In genomic region chr12:75817959-75818452, GRCm38 (mm10) we compare ENCODE assay signal across 8 mouse cellular contexts. TPM values are rescaled to one million over a fixed set of nuclear protein-coding genes. Genes with fewer than 3 reads are reported as not detected.
DNase-seq lines count a peak whose midpoint lies in the region; ATAC-seq lines count a peak whose summit lies in the region.

Gene Syne2 (plus strand): TSS chr12:75818134.

- peaks cover 14% of the 10 kb centered on the region for H3K4me1 ChIP-seq in intestine, embryonic 15.5 days (replicated peaks)
- H3K4me1 ChIP-seq in midbrain, embryonic 11.5 days (ENCODE audit: control insufficient read depth, insufficient read depth, low read length), result peaks cover 11% of the 10 kb centered on the region

- H3K4me2 ChIP-seq in intestine, embryonic 15.5 days (replicated peaks), result peak within 1 kb of the TSS; percentile 80
- H3K4me2 ChIP-seq in midbrain, embryonic 11.5 days, result peak within 1 kb of the TSS; percentile 85

- H3K27me3 ChIP-seq in intestine, embryonic 15.5 days (replicated peaks), result no peaks in the 10 kb centered on the region
- no peaks in the 10 kb centered on the region for H3K27me3 ChIP-seq in midbrain, embryonic 11.5 days (ENCODE audit: control insufficient read depth, insufficient read depth, low read length)

- peak; percentile 97 for ATAC-seq in intestine, embryonic 15.5 days
- ATAC-seq in midbrain, embryonic 11.5 days (ENCODE audit: low FRiP score), result peak; percentile 96

- H3K9me3 ChIP-seq in intestine, embryonic 15.5 days, result no peaks in the 10 kb centered on the region
- no peaks in the 10 kb centered on the region for H3K9me3 ChIP-seq in midbrain, embryonic 11.5 days (ENCODE audit: control insufficient read depth, low read length)

- WGBS in intestine, embryonic 15.5 days, result under 1% methylated on average over 54 of the region's 54 CpGs
- WGBS in midbrain, embryonic 11.5 days, result 0% methylated on average over 54 of the region's 54 CpGs

- H3K4me3 ChIP-seq in intestine, embryonic 15.5 days (replicated peaks), result peak within 1 kb of the TSS; percentile 95
- peak within 1 kb of the TSS; percentile 91 for H3K4me3 ChIP-seq in midbrain, embryonic 11.5 days (ENCODE audit: low read depth, low read length)

- peak; percentile 76 for DNase-seq in adrenal gland, adult 8-10 months
- peak; percentile 94 for DNase-seq in embryo, embryonic 11 days
- DNase-seq in gastrocnemius, postnatal 36 days, result peak; percentile 61 to 77
- DNase-seq in left cerebral cortex, postnatal 4 days, result peak; percentile 80
- peak; percentile 97 for DNase-seq in midbrain, embryonic 11.5 days (ENCODE audit: low spot score, missing footprints)
- DNase-seq in right cerebral cortex, postnatal 4 days, result peak; percentile 59
- peak; percentile 82 for DNase-seq in yolk sac, embryonic 10.5 days (ENCODE audit: low spot score)

- peak within 1 kb of the TSS; percentile 83 for H3K27ac ChIP-seq in intestine, embryonic 15.5 days
- H3K27ac ChIP-seq in midbrain, embryonic 11.5 days (ENCODE audit: low read depth, low read length), result peak within 1 kb of the TSS; percentile 64

- intact Hi-C loops in gastrocnemius, postnatal 36 days (cut with DNase I), result loop anchor here (5.0 kb wide), 1 partner anchor 34 kb away; no protein-coding TSS in a partner anchor
- intact Hi-C loops in left cerebral cortex, postnatal 4 days (cut with DNase I), result no loop called here

- no peaks in the 10 kb centered on the region for H3K36me3 ChIP-seq in intestine, embryonic 15.5 days
- H3K36me3 ChIP-seq in midbrain, embryonic 11.5 days (ENCODE audit: control insufficient read depth, insufficient read depth, low read length), result no peaks in the 10 kb centered on the region

- H3K9ac ChIP-seq in intestine, embryonic 15.5 days, result peak within 1 kb of the TSS; percentile 90
- H3K9ac ChIP-seq in midbrain, embryonic 11.5 days (ENCODE audit: low read length), result peak within 1 kb of the TSS; percentile 98

RNA-seq across cellular contexts. Expression of gene Syne2, which starts in this region (rescaled TPM):
- 10 to 100 TPM; 44.7 to 90.5 (median 59.6) TPM for total RNA-seq in adrenal gland, adult 8-10 months (2022)
- total RNA-seq in gastrocnemius, postnatal 36 days (2021), result 10 to 100 TPM; 14.3 to 15.5 TPM
- polyA plus RNA-seq in intestine, embryonic 15.5 days (2015; fragmentation: Nextera tagmentation; extraction: Ambion mirVana), result 35.7 and 37.6 TPM in 2 replicates
- 10 to 100 TPM; 37.6 to 43.8 TPM for total RNA-seq in left cerebral cortex, postnatal 4 days (2021)
- polyA plus RNA-seq in midbrain, embryonic 11.5 days (2014; fragmentation: Nextera tagmentation; extraction: Ambion mirVana), result 79.1 and 80.1 TPM in 2 replicates

Comparison
In these comparisons a context has a peak if more than half of its experiments do, and no peak if none do; other contexts are left out.
1. Peak in every context shown above with its lines: DNase-seq, ATAC-seq, H3K4me3 ChIP-seq and H3K27ac ChIP-seq.